Mouse (Mus musculus) embryo, embryonic 11.5 days (tissue): Measurements from ENCODE around the gene Sh3bp5.

Experiments used
- DNase-seq: peaks from one replicate; pipeline ENCODE4 v3.0.0-alpha.2; 2012; ENCODE audit warnings: low read depth, low spot score

Sh3bp5 gene

DNA sequence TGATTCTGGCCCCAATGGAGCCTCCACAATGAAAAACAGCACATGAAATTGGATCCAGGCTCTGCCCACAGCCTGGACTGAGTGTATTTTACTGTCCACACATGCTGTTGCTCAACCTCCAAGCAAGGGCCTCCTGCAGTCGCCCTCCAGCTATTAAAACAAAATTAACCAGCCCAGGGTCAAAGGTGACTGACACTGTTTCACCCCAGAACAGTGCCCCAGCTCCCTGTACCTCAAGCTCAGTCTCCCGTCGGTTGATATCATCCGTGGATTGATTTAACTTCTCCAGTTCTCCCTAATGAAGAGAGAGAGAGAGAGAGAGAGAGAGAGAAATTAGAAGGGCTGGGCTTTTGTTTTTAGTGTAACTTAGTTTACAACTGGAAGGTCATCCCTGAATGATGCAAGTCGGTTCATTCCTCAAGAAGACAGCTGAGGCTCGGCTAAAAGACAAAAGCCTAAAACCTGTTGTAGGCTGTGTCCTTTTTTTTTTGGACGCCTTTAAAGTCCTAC is 2.0 kb downstream of the Sh3bp5 start:
- DNase-seq, result peak; percentile 48

DNA sequence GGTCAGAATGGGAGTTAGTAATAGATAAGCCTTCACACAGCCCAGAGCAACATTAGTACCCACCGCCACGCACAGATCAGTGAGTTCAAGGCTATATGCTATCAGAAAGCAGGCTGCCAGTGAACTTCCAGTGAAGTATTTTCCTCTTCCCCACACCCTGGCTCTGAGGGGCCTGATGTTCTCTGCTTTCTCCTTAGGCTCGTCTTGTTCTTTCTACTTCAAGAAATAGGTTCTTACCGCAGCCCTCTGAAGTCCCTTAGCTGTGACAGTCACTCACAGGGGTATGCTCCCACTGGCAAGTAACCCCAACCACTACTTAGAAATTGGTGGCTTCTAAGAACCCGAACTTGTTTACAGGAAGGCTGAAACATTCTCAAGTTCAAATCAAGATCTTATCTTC is 2.8 kb downstream of the Sh3bp5 start:
- DNase-seq, result no peak

DNA sequence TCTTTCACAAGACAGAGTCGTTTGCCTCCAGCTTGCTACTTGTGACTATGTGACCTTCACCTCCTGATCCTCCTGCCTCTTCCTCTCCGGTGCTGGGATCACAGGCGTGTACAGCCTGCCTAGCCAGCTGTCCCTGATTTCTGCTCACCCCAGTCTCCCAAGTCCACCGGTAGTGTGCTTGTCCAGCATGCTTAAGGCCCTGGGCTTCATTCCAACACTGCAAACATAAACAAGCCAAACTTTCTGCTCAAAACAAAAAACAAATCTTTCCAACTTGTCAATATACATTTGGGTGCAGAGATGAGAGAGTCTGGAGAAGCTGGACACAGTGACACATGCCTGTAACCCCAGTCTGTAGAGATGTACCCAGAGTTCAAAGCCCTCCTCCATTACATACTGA is 3.5 kb downstream of the Sh3bp5 start:
- DNase-seq, result no peak

DNA sequence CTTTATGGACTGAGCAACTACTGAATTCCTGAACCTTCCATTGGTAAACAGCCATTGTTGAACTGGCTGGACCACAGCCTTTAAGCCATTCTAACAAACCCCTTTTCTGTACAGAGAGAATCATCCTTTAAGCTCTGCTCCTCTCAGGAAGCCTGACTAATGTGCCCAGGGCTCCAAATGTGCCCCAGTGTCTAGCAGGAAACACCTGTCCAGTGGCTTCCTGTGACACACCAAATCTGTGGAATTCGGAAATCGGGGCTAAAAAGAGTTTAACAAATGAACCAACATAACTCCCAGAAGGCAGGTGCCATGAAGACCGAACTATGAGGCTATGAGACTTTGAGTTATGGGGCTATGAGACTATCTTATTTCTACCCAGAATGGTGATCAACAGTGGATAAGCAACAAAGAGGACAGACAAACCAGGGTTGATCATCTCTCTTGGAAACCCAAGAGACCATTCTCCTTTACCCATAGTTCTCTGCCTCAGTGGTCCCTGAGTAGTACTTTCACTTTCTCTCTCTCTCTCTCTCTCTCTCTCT is 4.0 kb downstream of the Sh3bp5 start:
- DNase-seq, result no peak

DNA sequence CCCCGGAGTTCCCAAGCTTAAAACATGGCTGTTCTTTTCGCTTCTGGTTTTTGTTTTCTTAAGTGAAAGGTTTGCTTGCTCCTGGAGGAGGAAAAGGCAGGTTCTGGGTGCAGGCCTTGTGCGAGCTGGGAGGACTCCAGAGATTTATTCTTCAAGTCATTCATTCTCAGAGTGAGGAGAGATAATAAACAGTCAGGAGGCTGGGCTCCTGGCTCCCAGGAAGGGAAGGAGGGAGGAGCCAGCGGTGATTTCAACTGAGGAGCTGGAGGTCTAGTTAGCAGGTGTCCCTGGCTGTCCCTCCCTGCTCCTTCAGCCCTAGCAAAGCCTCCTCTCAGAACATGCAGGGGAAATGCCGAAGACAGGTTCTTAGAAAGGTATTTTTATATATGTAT is 6.9 kb downstream of the Sh3bp5 start:
- DNase-seq, result no peak

DNA sequence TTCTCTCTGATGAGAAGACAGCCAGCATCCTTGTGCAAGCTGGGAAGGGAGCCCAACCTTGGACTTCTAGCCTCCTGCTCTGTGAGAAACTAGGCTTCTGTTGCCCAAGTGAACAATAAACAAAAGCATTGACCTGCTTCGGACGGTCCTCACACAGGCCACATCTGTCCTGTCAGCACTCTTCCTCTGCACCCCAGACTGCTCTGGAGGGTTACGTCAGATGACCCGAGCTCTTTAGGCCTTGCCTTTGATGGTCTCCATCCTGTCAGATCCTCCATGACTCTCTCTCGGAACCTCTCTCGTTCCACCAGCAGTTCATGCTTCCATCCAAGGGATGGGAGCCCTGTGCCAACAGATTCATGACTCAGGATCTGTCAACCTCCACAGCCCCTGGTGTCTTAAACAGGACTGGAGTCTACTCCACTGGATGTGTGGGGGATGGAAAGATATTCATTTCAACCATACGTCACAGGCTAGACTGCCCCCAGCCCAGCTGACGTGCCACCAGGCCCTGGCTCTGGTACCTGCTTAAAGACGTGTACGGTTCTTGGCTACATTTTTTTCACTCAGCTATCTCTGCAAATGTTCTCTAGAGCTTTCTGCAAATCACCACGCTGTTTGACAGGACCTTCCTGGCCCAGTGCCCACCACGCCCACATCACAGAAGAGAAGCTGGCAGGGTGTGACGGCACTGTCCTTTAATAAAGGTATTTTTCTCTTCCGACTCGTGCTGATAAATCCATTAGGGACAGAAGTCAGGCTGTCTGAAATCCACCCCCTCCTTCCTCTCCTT is 7.5 kb downstream of the Sh3bp5 start:
- no peak for DNase-seq

DNA sequence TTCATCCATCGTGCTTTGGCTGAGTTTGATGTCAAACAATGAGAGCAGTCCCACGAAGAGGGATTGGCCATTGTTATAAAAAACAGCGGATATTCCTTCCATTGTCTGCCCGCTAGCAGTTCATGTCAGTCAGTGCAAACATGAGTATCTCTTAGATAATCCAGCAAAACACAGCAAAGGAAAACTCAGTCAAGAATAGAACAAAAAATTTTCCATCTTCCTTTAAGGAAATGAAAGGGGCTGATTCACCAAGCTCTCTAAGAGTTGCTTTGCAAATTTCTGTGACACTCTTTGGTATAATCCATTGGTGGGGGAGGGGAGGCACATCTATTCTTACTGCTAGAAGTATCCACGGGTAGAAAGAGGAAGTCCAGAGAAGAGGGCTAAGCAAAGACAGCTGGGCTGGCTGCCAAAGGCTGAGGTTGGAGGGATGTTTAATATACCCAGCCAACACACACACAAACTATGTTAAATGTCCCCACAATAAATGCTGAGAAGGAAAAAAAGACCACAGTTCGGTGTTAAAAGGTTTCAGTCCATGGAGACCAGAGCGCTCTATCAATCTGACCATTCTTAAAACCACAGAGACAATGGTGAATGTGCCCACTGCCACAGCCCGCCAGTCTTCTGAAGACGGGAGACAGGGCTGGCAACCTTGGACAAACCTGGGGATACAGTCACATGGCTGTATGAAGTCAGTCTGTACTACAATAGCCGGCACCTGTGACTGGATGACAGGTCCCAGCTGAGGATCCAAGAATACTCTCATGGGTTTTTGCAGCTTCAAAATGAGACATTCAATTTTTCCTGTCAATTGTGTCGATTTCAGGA is 12.7 kb downstream of the Sh3bp5 start:
- DNase-seq, result no peak

DNA sequence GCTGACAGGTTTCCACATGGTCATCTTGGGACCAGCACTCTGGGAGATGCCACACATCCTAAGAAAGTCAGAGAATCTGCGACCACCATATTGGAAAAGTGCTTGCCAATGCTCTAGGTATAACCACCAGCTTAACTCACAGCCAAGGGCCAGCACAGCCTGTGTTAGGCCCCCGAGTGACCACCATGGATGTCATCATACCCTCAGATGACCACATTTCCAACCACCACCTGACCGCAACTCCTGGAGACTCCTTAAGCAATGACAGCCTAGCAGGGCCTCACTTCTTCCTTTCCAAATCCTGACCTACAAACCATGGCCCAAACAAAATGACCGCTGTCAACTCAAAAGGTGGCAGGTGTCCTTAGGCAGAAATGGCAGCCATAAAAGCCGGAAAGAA is 13.5 kb downstream of the Sh3bp5 start:
- DNase-seq, result no peak

DNA sequence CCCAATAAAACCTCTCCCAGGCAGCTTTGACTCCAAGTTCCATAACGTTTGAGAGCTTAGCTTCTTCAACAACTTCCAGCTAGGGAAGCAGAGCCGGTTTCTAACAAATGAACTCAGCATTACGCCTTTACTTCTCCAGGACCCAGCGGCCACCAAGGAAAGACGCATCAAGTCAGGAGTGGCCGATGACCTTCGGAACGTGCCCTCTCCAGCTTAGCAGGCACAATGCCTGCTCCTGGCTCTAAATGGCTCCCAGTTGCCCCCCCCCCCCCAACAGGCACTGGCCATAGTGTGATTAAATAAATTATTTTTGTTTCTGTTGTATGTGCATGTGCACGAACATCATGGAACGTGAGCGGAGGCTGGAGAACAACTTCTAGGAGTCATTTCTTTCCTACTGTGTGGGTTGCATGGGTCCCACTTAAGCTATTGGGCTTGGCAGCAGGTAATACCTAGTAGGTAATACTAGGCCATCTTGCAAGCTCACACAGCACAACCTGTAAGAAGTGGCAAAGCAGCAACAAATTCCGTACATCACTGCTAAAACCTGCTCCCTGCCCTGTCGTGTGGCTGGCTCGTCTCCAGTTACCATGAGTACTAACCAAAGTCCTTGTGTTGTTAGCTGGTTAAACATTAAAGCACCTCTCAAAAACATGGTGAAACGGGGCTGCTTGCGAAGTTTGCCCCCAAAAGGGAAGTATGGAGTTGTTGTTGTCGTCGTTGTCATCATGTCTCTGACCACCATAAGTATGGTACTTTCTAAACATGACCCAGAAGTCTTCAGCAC is 14.2 kb downstream of the Sh3bp5 start:
- DNase-seq, result no peak

DNA sequence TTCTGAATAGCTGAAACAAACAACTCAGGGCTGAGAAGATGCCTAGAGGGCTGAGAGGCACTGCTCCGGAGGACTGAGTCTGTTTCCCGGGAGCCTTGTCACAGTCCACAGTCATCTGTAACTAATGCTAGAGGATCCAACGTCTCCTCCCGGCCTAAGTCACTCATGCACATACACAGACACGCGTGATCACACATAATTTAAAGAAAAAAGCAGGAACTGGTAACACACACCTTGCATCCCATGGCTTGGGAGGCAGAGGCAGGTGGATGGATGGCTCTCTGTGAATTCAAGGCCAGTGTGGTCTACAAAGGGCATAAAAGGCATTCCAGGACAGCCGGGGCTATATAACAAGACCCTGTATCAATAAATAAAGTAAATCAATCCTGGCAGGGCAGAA is 14.9 kb downstream of the Sh3bp5 start:
- no peak for DNase-seq

DNA sequence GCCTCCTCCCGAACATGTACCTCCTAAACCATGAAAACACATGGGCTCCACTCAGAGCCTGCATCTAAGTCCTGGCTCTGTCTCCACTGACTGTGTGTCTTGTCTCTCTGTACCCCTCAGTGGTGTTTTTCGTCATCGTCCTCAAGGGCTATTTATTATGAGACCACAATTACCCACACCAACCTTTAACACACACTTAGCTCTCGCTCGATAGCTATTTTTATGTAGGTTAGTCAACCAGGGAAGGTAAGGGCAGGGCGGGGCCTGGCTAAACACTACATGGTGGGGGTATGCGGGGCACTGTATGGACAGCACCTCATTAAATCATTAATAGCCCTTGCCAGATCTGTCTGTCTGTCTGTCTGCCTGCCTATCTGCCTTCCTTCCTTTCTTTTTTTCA is 15.3 kb downstream of the Sh3bp5 start:
- DNase-seq, result no peak

DNA sequence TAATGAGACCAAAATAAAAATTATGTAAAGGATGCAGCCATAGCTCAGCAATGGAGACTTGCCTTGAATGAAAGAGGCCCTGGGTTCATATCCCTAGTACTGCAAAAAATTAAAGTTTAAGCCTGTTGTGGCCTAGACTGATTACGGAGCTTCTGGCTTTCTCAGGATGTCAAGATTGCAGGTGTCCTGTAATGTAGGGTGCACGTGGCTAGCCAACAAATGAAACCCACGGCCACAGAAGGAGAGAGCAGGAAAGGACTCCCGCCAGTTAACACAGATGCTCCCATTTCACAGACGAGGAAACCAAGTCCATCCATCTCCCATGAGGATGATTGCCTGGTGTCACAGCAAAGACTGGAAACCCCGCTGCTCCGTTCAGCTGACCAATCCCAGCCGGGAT is 15.7 kb downstream of the Sh3bp5 start:
- DNase-seq, result no peak

DNA sequence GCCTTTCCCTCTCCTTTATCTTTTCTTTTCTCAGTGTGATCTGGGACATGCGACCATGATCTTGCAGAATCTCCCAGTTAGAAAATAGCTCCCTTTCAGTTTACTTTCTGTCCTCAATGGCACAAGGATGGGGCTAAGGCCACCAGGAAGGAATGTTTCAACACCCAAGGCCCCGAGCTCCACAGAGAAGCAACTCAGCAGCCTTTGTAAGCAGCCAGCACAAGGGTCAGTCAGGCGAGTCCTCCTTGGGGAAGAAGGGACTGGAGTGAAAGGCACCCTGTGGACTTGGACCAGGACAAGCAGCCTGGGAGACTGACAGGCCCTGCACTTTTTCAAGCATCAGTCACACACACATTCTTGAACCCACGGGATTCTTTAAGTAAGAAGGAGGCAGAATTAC is 16.6 kb downstream of the Sh3bp5 start:
- no peak for DNase-seq

DNA sequence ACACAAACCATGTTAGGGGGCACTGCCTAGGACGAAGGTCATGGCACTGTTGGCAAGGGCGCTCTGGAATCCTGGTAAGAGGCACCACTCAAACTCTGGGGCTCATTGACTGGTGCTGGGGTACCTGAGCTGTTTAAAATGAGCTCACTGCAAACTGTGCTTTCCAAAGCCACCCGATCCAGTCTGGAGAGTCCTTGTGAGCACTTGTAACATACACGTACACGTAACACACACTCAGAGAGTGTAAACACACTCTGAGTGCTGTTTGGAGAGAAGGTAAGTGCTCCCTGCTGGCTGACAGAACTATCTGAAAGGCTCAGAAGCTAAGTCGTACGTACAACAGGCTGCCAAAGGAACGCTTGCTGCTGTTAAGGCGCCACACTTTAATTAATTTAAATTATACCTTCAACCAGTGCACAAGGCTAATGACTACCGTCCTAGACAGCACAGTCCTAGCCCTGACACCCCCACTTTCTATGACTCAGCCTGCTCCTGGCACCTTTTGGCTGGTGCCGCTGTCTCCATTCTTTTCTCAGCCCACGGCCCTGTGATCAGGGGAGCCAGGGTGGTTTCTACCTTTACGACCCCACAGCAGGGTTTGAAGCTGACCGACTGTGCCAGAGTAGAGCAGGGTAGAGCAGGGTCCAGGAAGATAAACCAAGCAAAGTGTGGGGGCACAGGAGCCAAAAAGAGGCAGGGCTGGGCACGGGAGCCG is 18.9 kb downstream of the Sh3bp5 start:
- DNase-seq, result no peak

DNA sequence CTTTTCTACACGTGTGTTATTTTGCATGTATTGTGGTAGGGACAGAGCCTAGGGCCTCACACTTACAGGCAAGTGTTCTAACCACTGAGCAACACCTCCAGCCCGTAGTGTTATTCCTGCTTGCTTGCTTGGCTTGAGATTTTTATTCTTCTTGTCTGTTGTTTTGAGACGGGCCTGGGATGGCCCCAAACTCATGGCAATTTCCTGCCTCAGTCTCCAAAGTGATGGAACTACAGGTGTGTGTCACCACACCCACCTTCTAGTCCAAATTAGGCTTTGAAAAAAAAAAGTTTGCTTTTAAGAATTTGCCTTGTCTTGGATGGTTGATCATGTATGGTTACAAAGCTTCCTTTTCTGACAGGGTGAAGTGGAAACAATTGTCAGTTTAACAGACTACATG is 19.5 kb downstream of the Sh3bp5 start:
- no peak for DNase-seq

DNA sequence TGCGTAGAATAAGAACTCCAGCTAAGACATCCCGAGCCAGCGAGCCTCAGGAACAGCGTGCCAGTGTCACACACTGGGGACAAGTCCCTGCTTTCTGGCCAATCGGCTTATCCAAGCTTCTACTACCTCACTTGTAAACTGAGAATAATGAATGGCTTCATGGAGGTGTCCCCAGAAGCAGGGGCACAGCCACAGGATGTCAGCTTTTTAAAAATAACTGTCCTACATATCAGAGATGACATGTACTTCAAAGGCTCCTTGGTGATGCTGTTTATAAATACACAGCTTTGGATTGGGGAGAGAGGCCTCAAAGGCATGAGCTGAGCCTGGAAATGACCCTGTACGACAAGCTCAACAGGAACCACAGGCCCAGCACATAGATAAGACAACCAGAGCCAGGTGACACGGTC is 20.9 kb downstream of the Sh3bp5 start:
- DNase-seq, result no peak

DNA sequence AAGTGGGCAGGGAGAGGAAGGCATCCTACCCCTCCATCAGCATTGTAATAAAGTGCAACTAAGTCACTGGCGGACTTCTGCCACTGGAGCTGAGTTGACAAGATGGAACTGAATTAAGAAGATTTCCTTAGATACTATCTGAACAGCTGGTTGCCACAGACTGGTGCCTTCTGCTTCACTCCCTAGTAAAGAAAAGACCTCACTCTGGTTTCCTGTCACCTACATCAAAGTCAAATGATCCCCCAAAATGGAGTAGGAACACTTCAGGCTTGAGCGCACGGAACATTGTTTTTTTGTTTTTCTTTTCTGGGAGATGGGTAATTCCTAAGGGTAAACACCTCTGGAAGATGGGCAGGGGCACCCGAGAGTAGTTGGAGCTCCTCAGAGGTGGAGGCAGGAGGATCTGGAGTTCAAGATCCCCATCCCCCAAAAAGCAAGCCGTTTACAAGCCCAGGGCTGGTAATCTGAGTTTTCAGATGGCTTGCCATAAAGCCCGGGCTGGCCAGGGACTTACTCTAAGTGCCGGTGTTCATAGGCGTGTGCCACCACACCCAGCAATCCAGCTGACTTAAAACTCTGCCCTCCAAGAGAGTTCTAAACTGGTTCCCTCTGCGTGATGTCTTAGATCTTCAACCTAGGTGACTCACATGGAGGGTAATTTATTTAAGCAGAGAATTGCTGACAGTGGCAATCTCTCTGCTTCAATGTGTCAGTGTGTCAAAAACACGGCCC is 21.5 kb downstream of the Sh3bp5 start:
- DNase-seq, result no peak

DNA sequence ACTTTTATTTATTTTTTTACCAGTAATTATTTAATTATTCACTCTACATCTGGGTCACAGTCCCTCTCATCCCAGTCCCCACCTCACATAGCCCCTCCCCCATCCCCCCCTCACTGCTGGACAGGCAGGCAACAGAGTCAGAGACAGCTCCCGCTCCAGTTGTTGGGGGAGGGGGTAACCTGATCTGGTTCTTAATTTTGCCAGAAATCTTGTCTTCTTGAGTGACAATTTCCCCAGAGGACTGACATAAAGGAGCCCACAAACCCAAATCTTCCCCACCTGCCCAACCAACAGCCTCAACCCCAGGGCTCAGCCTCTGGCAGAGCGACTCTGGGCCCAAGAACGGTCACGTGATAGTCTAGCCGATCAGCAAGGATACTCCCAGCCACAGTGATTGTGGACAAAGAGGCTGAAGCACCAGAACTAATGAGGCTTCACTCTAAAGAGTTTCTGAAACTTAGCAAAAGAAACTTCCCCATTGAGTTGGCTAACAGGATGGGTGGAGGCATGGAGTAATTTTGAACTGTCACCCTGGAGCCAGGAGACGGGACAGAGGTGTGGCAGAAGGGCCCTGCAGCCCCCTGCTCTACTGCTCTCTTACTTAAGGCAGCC is 22.3 kb downstream of the Sh3bp5 start:
- no peak for DNase-seq

DNA sequence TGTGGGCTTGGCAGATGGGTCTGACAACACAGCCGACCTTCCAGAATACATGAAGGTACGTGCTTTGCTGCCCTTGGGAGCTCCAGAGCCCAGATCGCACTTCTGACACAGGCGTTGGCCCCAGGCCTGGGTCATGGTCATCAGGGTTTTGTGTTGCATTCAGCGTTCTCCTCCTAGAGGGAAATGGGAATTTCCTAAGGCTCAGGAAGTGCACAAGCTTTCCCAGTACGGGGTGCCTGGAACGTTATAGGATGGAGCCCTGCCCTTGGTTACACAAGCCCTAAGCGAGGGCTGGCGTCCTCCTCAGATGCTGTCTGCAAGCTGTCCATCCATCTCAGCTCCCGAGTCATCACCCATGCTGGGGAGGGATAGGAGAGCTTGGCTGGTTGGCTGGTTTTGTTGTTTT is 23.2 kb downstream of the Sh3bp5 start:
- DNase-seq, result no peak

DNA sequence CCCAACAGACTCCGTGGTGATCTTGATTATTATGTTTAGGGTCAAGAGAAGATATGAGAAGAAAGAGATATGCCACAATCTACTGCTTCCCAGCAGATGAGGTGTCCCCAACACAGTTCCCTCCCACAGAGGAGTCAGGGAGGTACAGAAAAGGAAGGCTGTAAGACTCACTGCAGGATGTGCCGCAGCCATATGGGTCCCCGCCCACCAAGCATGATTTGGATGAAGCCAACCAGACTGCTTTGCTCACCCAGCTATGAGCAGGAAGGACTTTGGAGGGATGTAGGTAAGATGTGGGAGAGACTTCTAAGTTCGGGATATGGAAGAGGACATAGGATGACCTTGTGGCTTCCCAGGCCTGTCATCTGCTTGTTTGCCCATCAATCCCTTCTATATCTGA is 25.1 kb downstream of the Sh3bp5 start:
- DNase-seq, result no peak
